Mouse (Mus musculus) neural tube, embryonic 13.5 days (tissue): Measurements from ENCODE around the gene Fam114a2. TPM values are rescaled to one million over a fixed set of nuclear protein-coding genes. Genes with fewer than 3 reads are reported as not detected.

Source experiments
- ATAC-seq: fragments of 200-750 bp; cut with Nextera tagmentation; 2 replicates; pipeline ENCODE4 v1.8.0; 2017; ENCODE audit warnings: low read depth, mild to moderate bottlenecking, moderate TSS enrichment, moderate library complexity
- H3K27ac ChIP-seq: fragments of 300-500 bp; sonication (generic); replicated peaks from 2 replicates; pipeline ENCODE4 v1.5.1; 2015; ENCODE audit warnings: moderate library complexity, mild to moderate bottlenecking, inconsistent platforms
- H3K27me3 ChIP-seq: fragments of 300-500 bp; sonication (generic); 2 replicates; pipeline ENCODE4 v1.6.1; 2015; ENCODE audit warnings: mild to moderate bottlenecking, inconsistent platforms
- H3K36me3 ChIP-seq: fragments of 300-500 bp; sonication (generic); 2 replicates; pipeline ENCODE4 v1.6.1; 2015; ENCODE audit warnings: mild to moderate bottlenecking, inconsistent platforms
- H3K4me1 ChIP-seq: fragments of 300-500 bp; sonication (generic); replicated peaks from 2 replicates; pipeline ENCODE4 v1.6.1; 2015; ENCODE audit warnings: inconsistent platforms
- H3K4me2 ChIP-seq: fragments of 300-500 bp; sonication (generic); 2 replicates; pipeline ENCODE4 v1.6.1; 2015; ENCODE audit warnings: inconsistent platforms, mild to moderate bottlenecking, moderate library complexity
- H3K4me3 ChIP-seq: fragments of 300-500 bp; sonication (generic); 2 replicates; pipeline ENCODE4 v1.5.1; 2015; ENCODE audit warnings: mild to moderate bottlenecking, inconsistent platforms
- H3K9ac ChIP-seq: fragments of 300-500 bp; sonication (generic); 2 replicates; pipeline ENCODE4 v1.6.1; 2015; ENCODE audit warnings: moderate library complexity, mild to moderate bottlenecking, inconsistent platforms
- H3K9me3 ChIP-seq: fragments of 300-500 bp; sonication (generic); 2 replicates; pipeline ENCODE4 v1.6.1; 2016; ENCODE audit warnings: inconsistent platforms
- WGBS: fragments of 180-500 bp; shearing (Covaris S2); methylation state at CpG from one replicate; pipeline ENCODE4 v1.1.7; 2015; 5-methylcytosine and 5-hydroxymethylcytosine counted together
- polyA plus RNA-seq: library from polyadenylated mRNA; unstranded; fragments of >200 nt; fragmentation: Nextera tagmentation; extraction: Ambion mirVana; gene quantifications from 2 replicates; pipeline ENCODE4 v1.2.1, GENCODE M21; 2015

Fam114a2 gene
- polyA plus RNA-seq, 1 experiment from 2014 or later: 91.6 TPM

DNA sequence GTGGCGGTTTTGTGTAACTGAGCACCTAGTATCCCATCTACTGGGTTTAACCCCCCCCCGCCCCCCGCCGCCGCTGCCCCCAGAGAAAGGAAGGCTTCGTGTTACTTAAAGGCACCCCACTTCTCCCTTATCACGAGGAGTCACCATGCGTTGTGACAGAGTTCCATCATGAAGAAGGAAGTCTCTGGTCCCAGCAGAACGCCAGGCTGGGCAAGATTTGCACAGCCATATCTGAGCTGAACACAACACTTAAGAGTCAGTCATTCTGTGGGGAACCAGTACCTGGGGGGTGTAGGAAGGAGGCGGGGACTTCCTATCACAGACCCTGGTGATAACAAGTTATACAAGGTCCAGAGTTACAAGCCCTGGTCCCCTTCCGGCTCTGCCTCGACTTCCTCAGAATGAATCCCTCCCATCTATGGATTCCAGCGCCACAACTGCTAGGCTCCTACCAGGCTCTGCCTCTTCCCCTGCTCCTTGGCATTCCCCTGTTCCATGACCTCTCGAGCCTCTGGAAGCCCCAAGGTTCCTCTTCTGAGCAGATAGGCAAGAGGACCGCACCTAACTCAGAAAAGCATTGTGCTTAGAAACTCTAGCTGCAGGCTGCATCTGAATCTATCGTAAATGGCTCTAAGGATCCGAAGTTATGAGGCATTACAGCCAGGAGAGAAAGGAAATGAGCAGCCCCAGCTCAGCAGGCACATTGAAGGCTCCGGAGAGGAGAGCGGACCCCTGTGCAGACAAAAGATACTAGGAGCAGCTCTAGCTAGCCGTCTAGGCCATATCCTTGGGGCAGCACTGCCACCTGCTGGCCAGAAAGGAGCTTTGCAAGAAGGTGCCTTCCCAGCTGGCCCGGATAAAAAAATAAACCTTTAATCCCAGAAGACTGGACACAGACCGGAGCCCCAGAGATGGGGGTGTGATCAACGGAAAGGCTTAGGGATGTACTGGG lies 51.0 kb downstream of the Fam114a2 start:
- Histone ChIP-seq H3K9me3 (no peaks in the 10 kb centered on the region), H3K4me1 (peaks cover 3% of the 10 kb centered on the region), H3K36me3 (no peaks in the 10 kb centered on the region), H3K27me3 (no peaks in the 10 kb centered on the region), H3K4me2 (no peak overlapping the region; the same call in 1 of the 2 replicates), H3K4me3 (no peak overlapping the region), H3K9ac (peak overlapping the region; percentile 54; the same call in 1 of the 2 replicates), H3K27ac (peak overlapping the region; percentile 71)
- WGBS: 54% methylated on average over 23 of the region's 23 CpGs
- ATAC-seq: peak; percentile 94

DNA sequence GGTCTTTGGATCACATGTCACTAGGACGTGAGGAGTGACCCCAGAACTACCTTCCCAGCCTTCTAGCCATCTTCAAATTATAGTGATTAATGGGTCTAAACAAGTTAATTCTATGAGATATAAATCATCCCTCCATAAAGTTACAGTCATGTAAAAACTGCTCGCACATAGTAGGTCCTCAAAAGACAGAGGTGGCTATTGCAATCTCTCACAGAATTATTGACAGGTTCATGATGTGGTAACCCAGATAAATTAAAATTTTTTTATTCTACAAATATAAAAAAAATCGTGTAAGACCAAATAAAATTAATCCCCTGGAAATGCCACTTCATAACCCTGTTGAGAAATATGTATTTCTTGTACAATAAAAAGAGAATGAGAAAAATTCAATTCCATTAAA lies 52.6 kb downstream of the Fam114a2 start:
- WGBS: 82% methylated on average over 3 of the region's 3 CpGs
- Histone ChIP-seq H3K4me3 (no peak overlapping the region), H3K4me1 (peaks cover 3% of the 10 kb centered on the region), H3K4me2 (no peak overlapping the region), H3K9me3 (no peaks in the 10 kb centered on the region), H3K9ac (no peak overlapping the region), H3K27me3 (no peaks in the 10 kb centered on the region), H3K36me3 (no peaks in the 10 kb centered on the region), H3K27ac (no peak overlapping the region)
- ATAC-seq: no peak

DNA sequence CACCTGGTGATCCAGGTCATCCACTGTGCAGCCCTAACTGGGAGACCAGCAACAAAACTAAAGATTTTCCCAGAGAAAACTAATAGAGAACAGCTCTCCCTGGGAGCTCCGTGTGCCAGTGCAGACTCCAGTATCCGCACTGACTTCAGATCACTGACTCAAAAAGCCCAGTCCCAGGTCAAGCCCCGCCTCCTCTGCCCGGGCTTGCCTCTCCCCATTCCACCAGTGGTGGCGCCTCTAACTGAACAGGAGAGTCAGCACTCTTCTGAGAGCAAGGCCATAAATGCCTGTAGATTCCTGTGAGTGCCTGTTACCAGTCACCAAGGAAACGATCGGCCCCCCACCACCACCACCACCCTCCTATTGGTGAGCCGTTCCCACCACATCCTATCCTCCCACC lies 53.4 kb downstream of the Fam114a2 start:
- Histone ChIP-seq H3K27me3 (no peaks in the 10 kb centered on the region), H3K4me2 (no peak overlapping the region), H3K36me3 (no peaks in the 10 kb centered on the region), H3K4me3 (no peak overlapping the region), H3K4me1 (peaks cover 3% of the 10 kb centered on the region), H3K9me3 (no peaks in the 10 kb centered on the region), H3K9ac (no peak overlapping the region), H3K27ac (no peak overlapping the region)
- no peak for ATAC-seq
- WGBS: 40% methylated on average over 8 of the region's 8 CpGs

DNA sequence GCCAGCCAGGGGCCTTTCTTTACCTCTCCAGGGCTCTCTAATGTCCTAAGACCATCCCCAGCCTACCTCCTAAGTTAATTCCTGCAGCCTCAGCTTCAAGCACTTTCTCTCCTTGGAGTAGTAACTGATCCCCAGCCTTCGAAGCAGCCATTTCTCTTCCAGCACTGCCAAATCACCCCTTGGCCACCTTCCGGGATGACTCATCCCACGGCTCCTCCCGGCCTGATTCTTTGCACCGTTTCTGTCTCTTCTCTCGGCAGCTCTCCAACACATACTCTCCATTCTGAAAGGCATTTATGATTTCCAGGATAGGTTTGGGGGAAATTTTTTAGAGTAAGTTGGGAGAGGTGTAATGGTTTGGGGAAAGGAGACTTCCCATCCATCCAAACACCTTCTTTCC lies 58.7 kb downstream of the Fam114a2 start:
- no peaks in the 10 kb centered on the region for H3K27me3 ChIP-seq
- no peaks in the 10 kb centered on the region for H3K4me1 ChIP-seq
- 75% methylated on average over 6 of the region's 6 CpGs for WGBS
- no peaks in the 10 kb centered on the region for H3K9me3 ChIP-seq
- H3K36me3 ChIP-seq: no peaks in the 10 kb centered on the region
- no peak overlapping the region for H3K4me3 ChIP-seq
- H3K4me2 ChIP-seq: no peak overlapping the region
- no peak overlapping the region for H3K27ac ChIP-seq
- H3K9ac ChIP-seq: no peak overlapping the region
- no peak for ATAC-seq

DNA sequence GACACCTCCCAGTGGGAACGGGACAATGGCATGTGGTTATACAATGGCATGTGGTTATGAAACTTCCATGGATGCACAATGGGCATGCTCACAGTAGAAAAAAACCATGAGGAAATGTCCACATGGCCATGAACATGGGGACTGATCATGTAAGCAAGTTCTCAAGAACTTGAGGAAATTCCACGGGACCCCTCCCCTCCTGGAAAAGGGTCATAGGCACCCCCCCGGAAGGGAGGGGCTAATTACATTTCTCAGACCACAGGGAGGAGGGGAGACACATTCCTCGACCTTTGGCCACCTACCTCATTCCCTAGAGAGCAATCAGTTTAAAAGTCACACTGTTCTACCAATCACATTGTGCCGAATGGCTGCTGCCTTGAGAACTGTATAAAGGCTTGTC lies 64.0 kb downstream of the Fam114a2 start:
- no peaks in the 10 kb centered on the region for H3K36me3 ChIP-seq
- no peak overlapping the region for H3K4me3 ChIP-seq
- ATAC-seq: no peak
- H3K4me1 ChIP-seq: no peaks in the 10 kb centered on the region
- H3K27me3 ChIP-seq: no peaks in the 10 kb centered on the region
- no peak overlapping the region for H3K4me2 ChIP-seq
- 53% methylated on average over 5 of the region's 5 CpGs for WGBS
- H3K9me3 ChIP-seq: no peaks in the 10 kb centered on the region
- no peak overlapping the region for H3K27ac ChIP-seq
- H3K9ac ChIP-seq: no peak overlapping the region

GRCm38 (mm10) chr11:57445237-57445962 lies 73.0 kb downstream of the Fam114a2 start:
- H3K9me3 ChIP-seq: no peaks in the 10 kb centered on the region
- H3K4me1 ChIP-seq: no peaks in the 10 kb centered on the region
- no peak for ATAC-seq
- H3K4me2 ChIP-seq: no peak overlapping the region
- H3K36me3 ChIP-seq: no peaks in the 10 kb centered on the region
- H3K27ac ChIP-seq: no peak overlapping the region
- 81% methylated on average over 6 of the region's 6 CpGs for WGBS
- no peak overlapping the region for H3K4me3 ChIP-seq
- H3K9ac ChIP-seq: no peak overlapping the region
- H3K27me3 ChIP-seq: no peaks in the 10 kb centered on the region

GRCm38 (mm10) chr11:57434153-57434552 lies 84.3 kb downstream of the Fam114a2 start:
- no peak overlapping the region for H3K27ac ChIP-seq
- no peaks in the 10 kb centered on the region for H3K27me3 ChIP-seq
- no peaks in the 10 kb centered on the region for H3K36me3 ChIP-seq
- no peaks in the 10 kb centered on the region for H3K4me1 ChIP-seq
- no peak for ATAC-seq
- no peak overlapping the region for H3K9ac ChIP-seq
- H3K4me3 ChIP-seq: no peak overlapping the region
- H3K4me2 ChIP-seq: no peak overlapping the region
- no peaks in the 10 kb centered on the region for H3K9me3 ChIP-seq
- 24% methylated on average over 1 of the region's 1 CpGs for WGBS

Other genes with a start within 250 kb of the Fam114a2 start
- gene Mfap3, start within 50 bp of the Fam114a2 start, polyA plus RNA-seq: 52.1 and 63.8 TPM in 2 replicates
- gene Galnt10, start 126.8 kb upstream of the Fam114a2 start, polyA plus RNA-seq: 12.2 and 13.0 TPM in 2 replicates